1 mouse cellular context compared by ENCODE assay signal in genomic region chr9:98994103-98994502, GRCm38 (mm10).
TF ChIP-seq lines count a peak whose summit lies in the region.

No protein-coding gene starts in this region.

TF ChIP-seq in CH12.LX, 34 proteins besides CTCF, POLR2A, EP300 and RAD21 (continued from another document):
- TF ChIP-seq E2F4 (IDR thresholded peaks at IDR 0.05; ENCODE audit: insufficient replicate concordance, low read depth, low read length) (no peak), HCFC1 (IDR thresholded peaks at IDR 0.05; ENCODE audit: low read depth, low read length) (no peak)
